Mouse (Mus musculus) midbrain, embryonic 12.5 days (tissue): ENCODE results near the gene Rrp9. TPM values are rescaled to one million over a fixed set of nuclear protein-coding genes. Genes with fewer than 3 reads are reported as not detected.

ENCODE experiments used
- ATAC-seq: fragments of 200-750 bp; cut with Nextera tagmentation; 2 replicates; pipeline ENCODE4 v1.8.0; 2017; ENCODE audit warnings: low read depth, moderate TSS enrichment, moderate library complexity; ENCODE audit not compliant: low FRiP score
- H3K27ac ChIP-seq: fragments of 300-500 bp; sonication (generic); replicated peaks from 2 replicates; pipeline ENCODE4 v1.5.1; 2016; ENCODE audit warnings: mild to moderate bottlenecking
- H3K27me3 ChIP-seq: fragments of 300-500 bp; sonication (generic); 2 replicates; pipeline ENCODE4 v1.6.1; 2016; ENCODE audit warnings: mild to moderate bottlenecking
- H3K36me3 ChIP-seq: fragments of 300-500 bp; sonication (generic); 2 replicates; pipeline ENCODE4 v1.6.1; 2016
- H3K4me1 ChIP-seq: fragments of 300-500 bp; sonication (generic); 2 replicates; pipeline ENCODE4 v1.6.1; 2016
- H3K4me2 ChIP-seq: fragments of 300-500 bp; sonication (generic); replicated peaks from 2 replicates; pipeline ENCODE4 v1.6.1; 2016; ENCODE audit warnings: mild to moderate bottlenecking, moderate library complexity
- H3K4me3 ChIP-seq: fragments of 300-500 bp; sonication (generic); 2 replicates; pipeline ENCODE4 v1.5.1; 2016; ENCODE audit warnings: mild to moderate bottlenecking
- H3K9ac ChIP-seq: fragments of 300-500 bp; sonication (generic); replicated peaks from 2 replicates; pipeline ENCODE4 v1.6.1; 2016; ENCODE audit warnings: mild to moderate bottlenecking, moderate library complexity
- H3K9me3 ChIP-seq: fragments of 300-500 bp; sonication (generic); 2 replicates; pipeline ENCODE4 v1.6.1; 2016; ENCODE audit warnings: mild to moderate bottlenecking
- WGBS: fragments of 180-500 bp; shearing (Covaris S2); methylation state at CpG from one replicate; pipeline ENCODE4 v1.1.7; 2016; 5-methylcytosine and 5-hydroxymethylcytosine counted together
- polyA plus RNA-seq: library from polyadenylated mRNA; unstranded; fragments of >200 nt; fragmentation: Nextera tagmentation; extraction: Ambion mirVana; gene quantifications from 2 replicates; pipeline ENCODE4 v1.2.1, GENCODE M21; 2016

Rrp9 gene
- polyA plus RNA-seq, 1 experiment from 2014 or later, result 51.4 TPM

- Histone ChIP-seq H3K9me3 (no peaks in the 10 kb centered on the region), H3K4me3 (no peak overlapping the region), H3K36me3 (peaks cover 56% of the 10 kb centered on the region), H3K4me2 (no peak overlapping the region), H3K27me3 (peaks cover 17% of the 10 kb centered on the region), H3K4me1 (peaks cover 66% of the 10 kb centered on the region), H3K9ac (0 out of 2 replicates have a peak overlapping the region, but pooled peaks have one; percentile 12), H3K27ac (no peak overlapping the region)
- 82% methylated on average over 15 of the region's 15 CpGs for WGBS
- ATAC-seq, result no peak
Observed at GRCm38 (mm10) chr9:106459946-106460345, 15.8 kb upstream of the Rrp9 start.

GRCm38 (mm10) chr9:106460401-106461025, 15.2 kb upstream of the Rrp9 start:
- H3K27me3 ChIP-seq, result peaks cover 23% of the 10 kb centered on the region
- no peak for ATAC-seq
- H3K9ac ChIP-seq, result 0 out of 2 replicates have a peak overlapping the region, but pooled peaks have one; percentile 12
- no peaks in the 10 kb centered on the region for H3K9me3 ChIP-seq
- no peak overlapping the region for H3K27ac ChIP-seq
- 82% methylated on average over 18 of the region's 18 CpGs for WGBS
- H3K36me3 ChIP-seq, result peaks cover 56% of the 10 kb centered on the region
- peaks cover 66% of the 10 kb centered on the region for H3K4me1 ChIP-seq
- H3K4me2 ChIP-seq, result no peak overlapping the region
- no peak overlapping the region for H3K4me3 ChIP-seq

GRCm38 (mm10) chr9:106461026-106461415, 14.7 kb upstream of the Rrp9 start:
- ATAC-seq, result no peak
- Histone ChIP-seq H3K9me3 (no peaks in the 10 kb centered on the region), H3K27me3 (peaks cover 28% of the 10 kb centered on the region), H3K4me1 (peaks cover 65% of the 10 kb centered on the region), H3K27ac (no peak overlapping the region), H3K4me2 (no peak overlapping the region), H3K36me3 (peaks cover 56% of the 10 kb centered on the region), H3K4me3 (no peak overlapping the region), H3K9ac (no peak overlapping the region)
- WGBS, result 89% methylated on average over 9 of the region's 9 CpGs

GRCm38 (mm10) chr9:106461641-106462429, 13.9 kb upstream of the Rrp9 start:
- Histone ChIP-seq H3K4me3 (no peak overlapping the region), H3K4me1 (peaks cover 57% of the 10 kb centered on the region)

GRCm38 (mm10) chr9:106462430-106462800, 13.3 kb upstream of the Rrp9 start:
- H3K4me2 ChIP-seq, result no peak overlapping the region
- no peak overlapping the region for H3K27ac ChIP-seq
- peaks cover 51% of the 10 kb centered on the region for H3K4me1 ChIP-seq
- ATAC-seq, result no peak
- H3K36me3 ChIP-seq, result peaks cover 53% of the 10 kb centered on the region
- H3K9me3 ChIP-seq, result no peaks in the 10 kb centered on the region
- H3K4me3 ChIP-seq, result no peak overlapping the region
- peaks cover 29% of the 10 kb centered on the region for H3K27me3 ChIP-seq
- no peak overlapping the region for H3K9ac ChIP-seq
- WGBS, result 90% methylated on average over 12 of the region's 12 CpGs

More at GRCm38 (mm10) chr9:106461641-106462429, 13.9 kb upstream of the Rrp9 start:
- Histone ChIP-seq H3K4me2 (no peak overlapping the region), H3K27ac (no peak overlapping the region), H3K27me3 (peaks cover 29% of the 10 kb centered on the region), H3K36me3 (peaks cover 53% of the 10 kb centered on the region), H3K9me3 (no peaks in the 10 kb centered on the region), H3K9ac (no peak overlapping the region)
- no peak for ATAC-seq
- 87% methylated on average over 16 of the region's 16 CpGs for WGBS

GRCm38 (mm10) chr9:106463122-106464063, 12.4 kb upstream of the Rrp9 start:
- Histone ChIP-seq H3K4me2 (no peak overlapping the region), H3K9ac (no peak overlapping the region; the same call in 1 of the 2 replicates), H3K27ac (no peak overlapping the region), H3K4me1 (peaks cover 41% of the 10 kb centered on the region), H3K27me3 (peaks cover 29% of the 10 kb centered on the region), H3K9me3 (no peaks in the 10 kb centered on the region), H3K36me3 (peaks cover 53% of the 10 kb centered on the region), H3K4me3 (no peak overlapping the region)
- ATAC-seq, result no peak
- WGBS, result 85% methylated on average over 21 of the region's 21 CpGs

- Histone ChIP-seq H3K4me3 (peak overlapping the region; percentile 46), H3K36me3 (peaks cover 49% of the 10 kb centered on the region), H3K27ac (peak overlapping the region; percentile 79), H3K9me3 (no peaks in the 10 kb centered on the region), H3K4me2 (peak overlapping the region; percentile 86), H3K27me3 (peaks cover 29% of the 10 kb centered on the region), H3K9ac (peak overlapping the region; percentile 68), H3K4me1 (peaks cover 29% of the 10 kb centered on the region)
- 2% methylated on average over 95 of the region's 99 CpGs for WGBS
- ATAC-seq, result peak; percentile 75
Observed at GRCm38 (mm10) chr9:106464751-106465541, 10.8 kb upstream of the Rrp9 start.

GRCm38 (mm10) chr9:106465571-106466200, 10.1 kb upstream of the Rrp9 start, which contains the start of gene Gpr62:
Gene Gpr62, minus strand, starts transcription at chr9:106465938.
- 30% methylated on average over 26 of the region's 26 CpGs for WGBS
- Histone ChIP-seq H3K27me3 (peaks cover 29% of the 10 kb centered on the region), H3K9me3 (no peaks in the 10 kb centered on the region), H3K4me3 (peak within 1 kb of the TSS; percentile 46), H3K4me1 (peaks cover 21% of the 10 kb centered on the region), H3K4me2 (peak within 1 kb of the TSS; percentile 86), H3K36me3 (peaks cover 41% of the 10 kb centered on the region), H3K9ac (peak within 1 kb of the TSS; percentile 68), H3K27ac (peak within 1 kb of the TSS; percentile 79)
- 0 out of 2 replicates have a peak, but pooled peaks have one; percentile 7 for ATAC-seq

GRCm38 (mm10) chr9:106466721-106467120, 9.0 kb upstream of the Rrp9 start:
- 86% methylated on average over 6 of the region's 6 CpGs for WGBS
- ATAC-seq, result no peak
- Histone ChIP-seq H3K9me3 (no peaks in the 10 kb centered on the region), H3K9ac (no peak overlapping the region), H3K27me3 (peaks cover 29% of the 10 kb centered on the region), H3K4me1 (peaks cover 21% of the 10 kb centered on the region), H3K4me3 (no peak overlapping the region), H3K4me2 (no peak overlapping the region), H3K27ac (no peak overlapping the region), H3K36me3 (peaks cover 31% of the 10 kb centered on the region)

GRCm38 (mm10) chr9:106467746-106468145, 8.0 kb upstream of the Rrp9 start:
- WGBS, result 91% methylated on average over 7 of the region's 7 CpGs
- H3K9ac ChIP-seq, result no peak overlapping the region
- no peak for ATAC-seq
- peaks cover 24% of the 10 kb centered on the region for H3K4me1 ChIP-seq
- no peak overlapping the region for H3K4me3 ChIP-seq
- peaks cover 21% of the 10 kb centered on the region for H3K36me3 ChIP-seq
- H3K27ac ChIP-seq, result no peak overlapping the region
- H3K27me3 ChIP-seq, result peaks cover 30% of the 10 kb centered on the region
- no peaks in the 10 kb centered on the region for H3K9me3 ChIP-seq
- no peak overlapping the region for H3K4me2 ChIP-seq
